Mouse (Mus musculus) left cerebral cortex, adult 9 months (tissue): ENCODE results near the gene Jam2.

ENCODE experiments used
- DNase-seq, 2 experiments: peaks; one replicate each; pipeline ENCODE4 v3.0.0; 2022; ENCODE audit warnings: low spot score in 2 of 2

Jam2 gene

DNA sequence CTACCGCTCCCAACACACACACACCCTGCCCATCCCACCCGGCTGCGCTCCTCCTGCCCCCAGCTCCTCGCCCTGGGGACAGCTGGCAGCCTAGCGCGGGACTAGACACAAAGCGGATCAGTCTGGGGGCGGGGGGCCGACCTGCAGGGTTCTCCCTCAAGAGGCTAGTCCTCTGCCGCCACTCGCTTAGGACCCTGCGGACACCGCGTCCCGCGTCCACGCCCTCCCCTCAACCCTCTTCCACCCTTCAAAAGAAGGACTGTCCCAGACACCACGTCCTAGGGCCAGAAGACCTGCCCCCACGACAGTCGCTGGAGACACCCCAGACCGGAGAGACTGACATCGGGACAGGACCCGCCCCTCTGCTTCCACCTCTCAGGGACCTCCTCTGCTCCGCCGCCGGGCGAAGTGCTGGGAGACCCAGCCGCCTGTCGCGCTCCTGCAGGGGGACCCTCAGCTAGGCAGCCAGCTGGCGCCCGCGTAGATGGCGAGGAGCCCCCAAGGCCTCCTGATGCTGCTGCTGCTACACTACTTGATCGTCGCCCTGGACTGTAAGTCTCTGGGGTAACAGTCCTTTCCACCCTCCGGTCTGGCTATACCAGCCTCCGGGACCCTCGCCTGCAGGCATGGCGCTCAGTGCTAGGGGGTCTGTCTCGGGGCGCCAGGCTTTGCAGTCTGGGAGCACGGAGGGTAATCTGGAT is at the start of gene Jam2:
Gene Jam2 (plus strand): TSS at position 121 of the 701 bp plus-strand sequence.
- DNase-seq, result peak; percentile 25 to 36

DNA sequence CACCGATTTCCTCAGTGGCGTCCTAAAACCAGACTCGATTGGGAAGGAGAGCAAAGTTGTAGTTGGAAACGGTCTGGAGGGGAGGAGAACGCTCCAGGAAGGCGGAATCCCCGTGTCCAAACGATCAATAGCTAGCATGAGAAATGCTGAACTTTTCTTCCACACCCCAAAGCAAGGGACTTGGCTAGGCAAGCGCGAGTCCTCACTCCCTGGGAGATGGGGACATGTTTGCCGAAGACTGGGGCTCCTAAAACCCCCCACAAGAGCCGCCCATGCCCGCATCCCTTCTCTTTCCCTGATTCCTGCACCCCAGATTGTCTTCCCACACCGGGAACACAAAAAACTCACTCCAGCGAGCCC is 39.1 kb upstream of the Jam2 start:
- no peak for DNase-seq

DNA sequence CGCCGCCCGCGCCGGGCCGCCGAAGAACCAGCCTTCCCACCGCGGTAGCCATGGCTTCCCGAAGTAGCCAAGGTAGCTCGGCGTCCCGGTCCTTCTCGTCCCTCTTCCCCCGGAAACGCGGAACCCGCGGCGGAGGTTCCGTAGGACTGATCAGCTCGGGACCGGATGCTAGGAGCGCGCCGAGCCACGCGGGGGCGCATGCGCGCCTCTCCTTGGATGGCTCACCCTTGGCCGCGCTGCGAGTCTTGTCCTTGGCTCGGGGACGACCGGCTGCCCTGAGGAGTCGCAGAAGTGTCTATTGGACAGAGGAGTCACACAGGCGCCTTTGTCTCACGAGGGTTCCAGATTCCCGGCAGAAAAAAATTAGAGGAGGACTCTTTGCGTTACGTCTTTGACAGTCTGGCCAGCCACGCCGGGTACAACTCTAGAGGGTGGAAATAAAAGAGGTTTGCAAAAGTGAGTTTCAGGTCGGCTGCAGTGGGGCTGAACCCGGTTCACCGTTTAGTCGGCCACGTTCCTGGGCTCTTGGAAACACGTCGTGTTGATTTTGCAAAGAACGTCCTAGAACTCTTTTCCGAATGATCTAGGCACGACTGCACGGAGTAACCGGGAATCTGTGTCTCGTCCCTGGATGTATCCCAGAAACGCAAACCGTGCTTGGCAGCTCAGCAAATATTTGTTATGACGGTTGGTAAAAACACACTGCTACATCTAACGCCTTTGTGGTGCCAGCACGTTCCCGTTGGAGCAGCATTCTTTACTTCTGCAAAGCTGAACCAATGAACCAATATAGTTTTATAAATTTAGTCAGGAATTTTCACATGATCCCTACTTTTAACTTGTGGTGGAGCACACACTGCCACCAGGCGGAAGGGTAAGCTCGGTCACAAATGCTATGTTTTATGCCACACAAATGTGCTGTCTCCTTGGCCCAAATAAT is 38.5 kb upstream of the Jam2 start, which contains the start of gene Mrpl39:
Gene Mrpl39 (minus strand): TSS at position 577 of the 940 bp plus-strand sequence.
- peak; percentile 69 to 98 for DNase-seq

DNA sequence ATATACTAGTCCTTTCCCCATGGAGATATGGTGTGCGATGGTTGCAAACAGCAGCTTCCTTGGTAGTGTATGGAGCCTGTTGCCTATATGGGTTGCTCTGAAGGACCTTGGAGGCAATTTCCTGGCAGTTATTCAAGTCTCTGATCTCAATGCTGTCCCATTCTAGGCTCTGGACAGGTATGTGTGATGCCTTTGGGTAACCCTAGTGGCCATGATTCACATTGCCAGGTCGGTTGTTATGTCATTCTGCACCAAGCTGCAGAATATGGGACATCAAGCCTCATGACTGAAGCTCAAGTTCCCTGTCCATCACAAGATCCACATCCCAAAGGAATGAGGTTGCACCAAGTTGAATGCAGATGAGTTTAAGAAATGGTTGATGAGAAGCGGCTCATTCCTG is 36.6 kb upstream of the Jam2 start:
- DNase-seq, result no peak

DNA sequence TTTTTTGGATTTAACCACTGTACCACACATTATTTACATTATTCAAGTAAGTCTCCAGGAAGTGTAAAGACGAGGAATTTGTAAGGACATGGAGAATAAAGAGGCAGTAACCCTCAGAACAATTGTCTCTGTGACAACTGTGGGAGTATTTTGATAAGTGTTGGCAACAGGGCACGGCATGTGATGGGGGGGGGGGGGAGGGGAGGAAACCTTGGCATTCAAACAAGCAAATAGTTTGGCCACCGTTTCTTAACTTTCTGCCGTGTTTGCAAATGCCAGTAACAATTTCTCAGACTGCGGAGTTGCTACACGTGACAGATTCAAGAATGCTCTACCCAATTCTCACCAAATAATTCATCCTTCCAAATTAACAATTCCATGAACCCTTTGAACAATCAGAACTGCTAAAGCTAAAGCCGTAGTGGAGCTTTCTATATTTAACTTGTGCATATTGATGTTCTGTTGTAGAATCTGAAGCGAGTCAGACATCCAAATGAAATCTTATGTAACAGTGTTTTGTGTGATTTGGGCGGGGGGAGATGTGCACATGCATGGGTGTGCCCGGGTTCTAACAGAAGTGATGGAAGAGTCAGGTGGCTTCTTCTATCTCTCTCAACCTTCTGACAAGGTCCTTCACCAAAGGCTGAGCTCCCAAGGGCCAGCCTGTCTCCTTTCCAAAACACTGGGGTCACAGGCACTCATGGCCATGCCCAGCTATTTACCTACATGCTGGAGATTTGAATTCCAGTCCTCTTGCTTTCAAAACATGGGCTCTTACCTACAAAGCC is 29.0 kb upstream of the Jam2 start:
- no peak for DNase-seq

DNA sequence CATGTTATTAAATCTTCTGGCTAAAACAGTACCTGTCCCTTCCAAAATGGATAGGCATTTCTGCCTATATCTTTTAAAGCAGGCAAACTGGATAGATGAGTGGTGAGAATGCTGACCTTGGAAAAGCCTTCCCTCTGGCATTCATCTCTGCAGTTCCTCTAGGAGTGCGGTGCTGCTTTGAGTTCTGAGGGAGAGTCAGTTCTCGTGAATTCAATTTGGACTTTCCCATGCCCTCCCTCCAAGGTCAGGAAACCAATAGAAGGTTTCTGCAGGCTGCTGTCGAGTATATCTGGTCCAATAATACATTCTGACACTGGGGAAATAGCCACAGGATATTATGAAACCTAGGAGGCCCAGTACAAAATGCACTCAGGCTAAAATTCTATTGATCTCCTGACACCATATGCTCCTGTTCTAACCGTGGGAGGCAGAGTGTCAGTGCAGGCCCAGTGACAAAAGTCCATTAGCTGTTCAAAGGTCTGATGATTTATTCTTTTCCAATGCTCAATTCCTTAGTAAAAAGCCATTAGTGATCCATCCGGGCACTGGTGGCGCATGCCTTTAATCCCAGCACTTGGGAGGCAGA is 28.1 kb upstream of the Jam2 start:
- DNase-seq, result no peak

DNA sequence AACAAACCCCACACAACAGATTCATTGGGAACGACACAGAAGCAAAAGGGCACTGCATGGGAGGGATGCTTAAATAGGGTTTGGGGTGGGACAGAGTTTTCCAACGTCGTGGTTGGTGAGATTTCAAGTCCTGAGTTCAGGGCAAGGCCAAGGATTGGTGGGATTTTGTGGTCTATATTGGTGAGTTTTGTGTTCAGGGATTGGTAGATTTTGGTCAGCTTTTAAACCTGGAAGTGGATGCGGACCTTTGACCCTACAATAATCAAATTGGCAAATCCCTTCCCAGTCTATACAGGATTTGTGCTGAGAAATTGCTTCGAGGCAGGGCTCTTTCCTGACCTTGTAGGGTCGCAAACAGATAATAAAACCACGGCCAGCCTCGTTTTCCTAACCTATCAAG is 6.0 kb upstream of the Jam2 start:
- no peak for DNase-seq

DNA sequence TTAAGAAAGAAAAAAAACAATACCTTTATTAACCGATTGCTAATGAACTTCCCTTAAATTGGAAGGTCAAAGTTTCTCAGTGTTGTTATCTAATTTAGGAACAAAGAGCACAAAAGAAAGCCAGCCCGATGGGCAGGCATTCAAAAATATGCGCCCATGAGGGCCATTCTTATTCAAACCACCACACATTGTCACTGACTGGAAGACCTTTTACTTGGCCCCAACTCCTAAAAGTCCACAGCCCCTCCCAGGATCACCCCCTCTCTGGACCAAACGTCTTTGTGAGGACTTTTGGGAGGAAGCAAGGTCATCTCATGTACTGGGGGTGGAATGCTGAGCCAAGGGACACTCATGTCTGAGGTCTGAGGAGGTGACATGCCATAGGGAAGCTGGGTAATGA is 4.7 kb upstream of the Jam2 start:
- no peak for DNase-seq

DNA sequence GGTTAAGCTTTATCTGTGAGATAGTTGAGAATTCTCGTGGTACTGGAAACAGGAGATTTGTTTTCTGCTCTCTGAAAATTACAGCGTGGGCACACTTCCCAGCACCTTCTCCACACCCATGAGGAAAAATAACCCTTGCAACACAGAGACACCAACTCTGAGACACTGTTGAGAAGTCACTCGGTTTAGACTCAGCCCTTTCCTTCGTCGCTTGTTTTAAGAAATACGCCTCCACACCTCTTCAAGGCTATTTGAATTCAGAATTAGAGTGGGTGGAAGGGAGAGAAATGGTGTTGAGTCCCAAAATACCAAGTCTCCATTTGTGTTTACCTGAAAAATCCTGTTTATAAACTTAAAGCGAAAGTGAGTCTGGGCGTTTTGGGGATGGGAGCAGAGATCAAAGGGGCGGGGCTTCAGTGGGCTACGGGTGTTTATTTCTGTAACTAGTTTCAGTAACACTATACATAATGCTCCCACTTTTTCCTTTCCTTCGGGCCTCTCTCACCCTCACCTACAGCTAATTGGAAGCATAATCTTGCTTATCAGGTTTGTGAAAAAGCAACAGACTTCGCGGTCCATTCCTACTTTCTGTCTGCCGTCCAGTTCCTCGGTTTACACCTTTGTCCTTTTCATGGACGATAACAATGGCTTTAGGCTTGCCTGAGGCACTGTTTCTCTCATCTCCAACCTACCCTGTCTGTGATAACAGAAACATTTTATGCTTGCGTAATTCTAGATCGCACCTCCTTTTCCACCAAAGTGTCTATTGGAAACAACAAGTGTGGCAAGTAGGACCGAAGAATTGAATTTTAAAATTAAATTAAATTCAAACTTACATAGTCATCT is 4.1 kb upstream of the Jam2 start:
- DNase-seq, result no peak

DNA sequence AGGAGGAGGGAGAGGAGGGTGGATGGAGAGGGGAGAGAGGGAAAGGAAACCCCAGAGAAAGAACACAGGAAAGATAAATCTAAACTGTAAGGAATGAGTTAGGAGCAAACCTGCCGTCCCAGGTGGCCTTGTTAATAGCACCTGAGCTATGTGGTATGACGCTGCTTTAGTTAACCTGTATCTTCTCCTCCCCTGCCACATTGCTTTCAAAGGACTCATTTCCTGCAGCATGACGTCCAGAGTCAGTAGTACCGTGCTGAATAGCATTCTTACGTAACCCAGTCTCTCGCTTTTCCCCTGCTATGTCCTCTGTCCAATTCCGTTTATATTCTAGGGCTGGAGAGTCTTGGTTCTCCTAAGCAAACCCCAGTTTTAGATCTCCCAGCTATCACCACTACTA is 3.0 kb upstream of the Jam2 start:
- no peak for DNase-seq

DNA sequence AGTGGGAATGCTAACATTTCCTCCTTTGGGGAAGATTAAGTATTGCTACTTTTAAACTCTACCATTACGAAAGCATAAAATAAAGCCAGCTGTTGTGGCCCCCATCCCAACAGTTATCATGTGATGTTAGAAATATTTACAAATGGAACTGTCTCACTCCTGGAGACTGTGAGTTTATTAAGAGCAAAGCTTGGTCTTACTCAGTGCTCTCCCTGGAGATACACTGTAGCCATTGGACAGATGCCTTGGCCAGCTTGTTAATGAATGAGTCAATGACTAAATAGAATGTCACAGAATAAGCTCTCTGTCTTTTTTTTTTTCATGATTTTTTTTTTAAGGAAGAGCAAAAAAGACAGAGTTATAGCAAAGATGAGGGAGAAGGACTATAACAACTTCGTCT is 2.5 kb upstream of the Jam2 start:
- DNase-seq, result no peak

DNA sequence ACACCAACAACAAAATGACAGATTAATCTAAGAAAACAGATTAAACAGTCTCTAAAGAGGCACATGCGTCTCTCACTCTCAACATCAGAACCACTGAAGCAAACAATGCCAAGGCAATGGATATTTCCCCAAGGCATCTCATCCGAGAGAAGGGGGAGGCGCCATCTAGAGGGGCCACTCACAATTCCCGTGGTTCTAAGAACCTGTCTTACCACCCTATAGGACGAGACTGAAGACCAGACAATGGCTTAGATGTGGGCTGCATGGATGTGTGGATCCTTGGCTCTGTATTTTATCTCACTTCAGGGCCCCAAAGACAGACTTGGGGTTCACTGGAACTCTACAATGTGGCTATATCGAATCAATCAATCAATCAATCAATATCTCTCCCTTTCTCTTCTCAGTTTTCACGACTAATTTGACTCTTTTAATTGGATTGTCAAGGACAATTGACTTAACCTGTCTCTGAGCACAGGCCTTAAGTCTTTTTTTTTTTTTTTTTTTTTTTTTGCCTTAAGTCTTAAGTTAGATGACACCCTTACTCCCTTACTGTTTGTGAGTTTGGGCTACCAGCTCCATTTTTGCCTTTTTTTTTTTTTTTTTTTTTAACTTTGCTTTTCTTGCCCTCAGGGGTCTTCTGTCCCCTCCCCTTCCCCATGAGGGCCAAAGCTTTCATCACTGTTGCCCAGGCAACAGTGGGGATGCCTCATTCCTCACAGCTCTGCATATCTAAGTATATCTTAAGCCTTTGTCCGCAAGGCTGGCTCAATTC is 1.2 kb upstream of the Jam2 start:
- no peak for DNase-seq

DNA sequence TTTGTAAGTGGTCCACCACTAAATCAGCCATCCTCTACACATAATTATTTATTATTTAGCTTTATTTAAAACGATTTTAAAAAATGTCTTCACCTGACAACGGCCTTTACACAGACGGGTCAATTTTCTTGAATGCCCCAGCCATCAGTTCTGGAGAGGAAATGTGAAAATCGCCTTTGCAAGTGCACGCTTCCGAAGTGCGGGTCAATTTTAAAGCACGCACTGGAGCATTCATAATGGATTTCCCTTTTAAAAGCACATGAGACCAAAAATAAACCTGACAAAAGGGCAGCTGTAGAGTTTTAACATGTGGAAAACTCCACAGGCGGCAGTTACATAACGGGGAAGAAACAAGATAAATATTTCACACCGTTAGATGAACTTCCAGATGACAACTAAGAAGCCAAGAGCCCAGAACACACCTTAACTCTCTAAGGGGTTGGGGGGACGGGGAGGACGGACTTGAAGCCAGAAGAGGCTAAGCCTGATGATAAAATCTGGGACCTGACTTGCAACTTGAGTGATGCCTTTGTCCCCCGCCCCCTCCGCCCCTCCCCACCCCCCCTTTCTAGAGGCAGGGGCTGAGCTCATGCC is 558 bp upstream of the Jam2 start:
- no peak for DNase-seq

DNA sequence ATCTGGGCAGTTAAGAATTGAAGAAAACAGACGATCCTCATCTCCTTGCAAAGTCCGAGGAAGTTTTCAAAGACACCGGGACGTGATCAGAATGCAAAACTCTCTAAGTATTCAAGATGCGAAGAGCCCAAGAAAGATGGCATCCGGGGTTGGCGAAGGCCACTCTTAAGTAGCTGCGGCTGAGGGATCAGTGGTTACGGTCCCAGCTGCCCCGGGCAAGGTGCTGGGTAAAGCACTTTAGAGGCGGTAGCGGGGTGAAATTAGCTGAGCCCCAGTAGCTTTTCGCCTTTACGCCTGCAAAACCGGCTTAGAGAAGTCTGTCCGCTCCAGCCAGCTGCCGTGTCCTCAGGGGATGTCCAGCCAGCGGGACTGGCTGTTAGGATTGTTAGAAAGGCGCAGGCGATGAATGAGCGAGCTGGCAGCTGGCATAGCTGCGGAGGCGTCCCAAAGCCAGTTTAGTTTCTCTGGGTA is 873 bp downstream of the Jam2 start:
- DNase-seq, result peak; percentile 23 to 73

DNA sequence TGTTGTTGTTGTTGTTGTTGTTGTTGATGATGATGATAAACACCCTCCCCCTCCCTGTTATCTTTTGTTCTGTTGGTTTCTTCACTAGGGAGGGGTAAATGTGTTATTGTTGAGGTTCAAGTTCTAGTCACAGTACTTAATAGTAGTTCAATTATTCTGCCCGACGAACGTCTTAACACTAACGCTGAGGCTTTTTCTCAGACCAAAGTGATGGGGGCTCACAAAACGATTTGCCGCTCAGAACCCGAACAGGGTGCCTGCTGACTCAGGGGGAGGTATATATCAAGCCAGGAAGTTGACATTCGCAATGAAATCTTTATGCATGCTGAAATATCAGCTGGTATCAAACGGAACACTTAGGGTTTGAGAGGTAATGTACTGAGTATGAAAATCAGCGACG is 1.4 kb downstream of the Jam2 start:
- no peak for DNase-seq

DNA sequence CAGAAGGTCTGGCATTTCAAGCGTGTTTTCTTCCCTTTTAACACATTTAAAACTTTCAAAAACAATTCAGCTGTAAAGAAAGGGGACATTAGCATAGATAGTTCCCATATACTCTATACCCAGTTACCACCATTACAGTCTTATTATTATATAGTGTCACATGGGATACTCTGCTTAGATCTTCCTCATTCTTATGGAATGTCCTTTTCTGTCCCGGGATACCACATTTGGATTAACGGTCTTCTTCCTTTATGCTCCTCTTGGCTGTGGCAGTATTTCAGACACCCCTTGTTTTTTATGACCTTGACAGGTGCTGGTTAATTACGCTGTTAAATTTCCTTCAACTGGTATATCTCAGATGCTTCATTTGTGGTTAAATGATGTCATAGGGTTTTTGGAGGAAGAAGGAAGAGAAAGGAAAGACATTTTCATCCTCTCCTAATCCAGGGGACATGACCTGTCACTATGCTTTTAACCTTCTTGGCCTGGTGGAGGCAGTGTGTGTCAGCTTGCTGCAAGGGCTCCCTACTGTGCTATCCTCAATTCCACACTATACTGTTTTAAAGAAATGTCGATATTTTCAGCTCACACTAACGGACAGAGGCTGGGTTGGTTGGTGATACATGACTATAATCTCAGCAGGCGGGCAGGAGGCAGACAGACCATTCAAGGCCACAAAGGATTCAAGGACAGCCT is 2.3 kb downstream of the Jam2 start:
- no peak for DNase-seq

DNA sequence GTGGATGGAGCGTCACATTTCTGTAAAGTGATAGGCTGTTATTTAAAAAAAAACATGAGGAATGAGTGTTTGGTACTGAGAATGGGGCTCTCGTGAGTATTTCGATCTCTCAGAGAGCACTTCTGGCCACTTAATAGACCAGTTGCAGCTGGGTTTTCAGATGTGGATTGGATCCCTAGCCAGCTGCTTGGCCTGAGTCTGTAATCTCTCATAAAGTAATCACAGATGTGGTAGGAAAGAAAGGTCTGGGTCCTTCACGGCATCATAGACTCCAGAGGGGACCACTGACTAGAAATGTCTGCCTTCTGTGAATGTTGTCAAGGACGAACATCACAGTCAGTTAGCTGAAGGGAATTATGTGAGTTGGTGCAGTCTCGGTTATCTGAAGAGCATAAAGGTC is 4.5 kb downstream of the Jam2 start:
- no peak for DNase-seq

DNA sequence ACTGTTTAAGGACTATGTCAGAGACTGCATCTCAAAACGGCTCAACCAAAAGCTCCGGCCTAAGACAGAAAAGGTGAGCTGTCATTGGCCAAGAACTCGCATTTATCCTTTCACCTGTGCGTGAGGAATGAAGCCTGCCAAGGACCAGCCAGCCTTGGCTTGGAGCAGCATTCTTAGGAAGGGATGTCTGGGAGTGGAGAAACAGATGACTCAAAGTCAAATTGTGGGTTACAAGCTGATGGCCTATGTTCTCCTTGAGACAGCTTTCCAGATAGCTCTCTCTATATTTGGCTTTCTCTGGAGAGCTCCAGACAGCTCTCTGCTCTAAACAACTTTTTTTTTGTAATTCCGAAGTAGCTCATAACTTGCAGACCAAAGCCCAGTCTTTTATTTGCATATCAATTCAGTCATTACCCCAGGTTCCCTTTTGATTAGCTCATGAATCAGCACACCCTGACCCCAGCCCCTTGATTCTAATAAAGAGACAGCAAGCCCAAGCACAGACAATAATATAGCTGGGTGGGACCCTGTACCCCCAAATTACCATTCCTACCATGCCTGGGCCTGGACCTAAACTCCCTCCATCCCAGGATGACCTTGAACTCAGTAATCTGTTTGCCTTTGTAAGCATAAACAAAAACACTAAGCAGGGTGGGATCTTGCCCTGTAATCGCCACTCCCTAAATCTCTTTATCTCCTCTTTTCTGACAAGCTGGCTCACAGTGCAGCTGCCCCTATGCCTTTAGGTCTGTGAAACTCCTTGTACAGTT is 5.1 kb downstream of the Jam2 start:
- DNase-seq, result no peak
